Mouse (Mus musculus): ENCODE data around the gene Hcfc1. TPM values are rescaled to one million over a fixed set of nuclear protein-coding genes. Genes with fewer than 3 reads are reported as not detected.
A peak's percentile ranks its signal among the peaks of the same experiment; 100 is the strongest.

Gene Hcfc1
- polyA plus RNA-seq, 1 experiment: 34.3 TPM

DNA sequence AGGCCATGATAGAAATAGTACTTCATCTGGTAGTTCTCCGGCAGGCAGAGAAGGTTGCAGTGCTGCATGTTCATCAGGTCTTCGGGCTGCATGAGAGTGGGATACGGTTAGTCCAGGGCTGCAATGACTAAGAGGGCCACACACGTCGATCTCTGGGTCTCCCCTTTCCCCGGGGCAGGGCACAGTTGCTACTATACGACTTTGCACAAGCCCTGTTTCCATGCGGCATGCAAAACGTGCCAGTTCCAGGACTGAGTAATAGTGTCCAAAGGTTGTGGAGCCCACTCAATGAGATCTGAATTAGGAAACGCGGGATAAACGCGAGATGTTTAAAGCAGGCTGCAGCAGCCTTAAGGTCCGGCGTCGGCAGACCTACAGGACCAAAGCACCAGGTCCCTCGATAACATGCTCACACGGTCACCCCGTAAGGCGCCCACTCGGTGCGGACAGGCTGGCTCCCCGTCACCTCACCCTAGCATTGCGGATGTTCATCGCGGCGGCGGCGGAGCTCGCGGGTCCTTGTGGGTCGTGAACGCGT lies 44.8 kb downstream of the Hcfc1 start:
- peak overlapping the region; percentile 66 for H3K27ac ChIP-seq (ENCODE audit: insufficient read depth, low read depth, low read length)
- DNase-seq: no peak
- under 1% methylated on average over 34 of the region's 34 CpGs for WGBS
- no peaks in the 10 kb centered on the region for H3K36me3 ChIP-seq (ENCODE audit: control insufficient read depth, insufficient read depth, low read length)
- H3K4me1 ChIP-seq (ENCODE audit: control insufficient read depth, insufficient read depth, low read length): 0 out of 2 replicates have a peak, but pooled peaks cover 3% of the 10 kb centered on the region
- no peaks in the 10 kb centered on the region for H3K27me3 ChIP-seq (replicated peaks; ENCODE audit: control insufficient read depth, insufficient read depth, low read length)
- peak overlapping the region; percentile 84 for H3K4me3 ChIP-seq (ENCODE audit: insufficient read depth, low read depth, low read length)
- TF ChIP-seq CTCF (conservative IDR thresholded peaks at IDR 0.05; ENCODE audit: insufficient read depth, insufficient read length, low read depth, low read length) (no peak), POLR2A (IDR thresholded peaks at IDR 0.05; ENCODE audit: low read depth, low read length) (no peak)

DNA sequence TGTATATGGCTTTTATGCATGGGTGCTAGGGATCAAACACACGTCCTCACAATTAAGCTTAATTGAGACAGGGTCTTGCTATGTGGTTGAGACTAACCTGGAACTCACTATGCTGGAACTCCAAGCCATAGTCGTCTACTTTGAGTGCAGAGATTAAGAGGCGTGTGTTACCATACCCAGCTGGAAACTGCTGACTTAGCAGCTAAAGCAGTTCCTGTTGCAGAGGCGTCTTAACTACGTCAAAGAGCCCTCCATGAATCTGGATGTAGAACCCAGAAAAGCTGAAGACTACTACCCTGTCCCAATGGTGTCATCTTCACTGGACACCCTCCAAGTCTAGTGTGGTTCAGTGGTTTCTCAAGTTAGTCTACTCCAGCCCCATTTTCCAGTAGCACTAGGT lies 47.5 kb downstream of the Hcfc1 start:
- DNase-seq: no peak
- H3K4me3 ChIP-seq (ENCODE audit: insufficient read depth, low read depth, low read length): no peak overlapping the region
- WGBS: 72% methylated on average over 5 of the region's 5 CpGs
- H3K27me3 ChIP-seq (replicated peaks; ENCODE audit: control insufficient read depth, insufficient read depth, low read length): no peaks in the 10 kb centered on the region
- H3K27ac ChIP-seq (ENCODE audit: insufficient read depth, low read depth, low read length): no peak overlapping the region
- TF ChIP-seq POLR2A (IDR thresholded peaks at IDR 0.05; ENCODE audit: low read depth, low read length): no peak
- no peak for TF ChIP-seq CTCF (conservative IDR thresholded peaks at IDR 0.05; ENCODE audit: insufficient read depth, insufficient read length, low read depth, low read length)
- peaks cover 8% of the 10 kb centered on the region; the same call in 1 of the 2 replicates for H3K4me1 ChIP-seq (ENCODE audit: control insufficient read depth, insufficient read depth, low read length)
- no peaks in the 10 kb centered on the region for H3K36me3 ChIP-seq (ENCODE audit: control insufficient read depth, insufficient read depth, low read length)

DNA sequence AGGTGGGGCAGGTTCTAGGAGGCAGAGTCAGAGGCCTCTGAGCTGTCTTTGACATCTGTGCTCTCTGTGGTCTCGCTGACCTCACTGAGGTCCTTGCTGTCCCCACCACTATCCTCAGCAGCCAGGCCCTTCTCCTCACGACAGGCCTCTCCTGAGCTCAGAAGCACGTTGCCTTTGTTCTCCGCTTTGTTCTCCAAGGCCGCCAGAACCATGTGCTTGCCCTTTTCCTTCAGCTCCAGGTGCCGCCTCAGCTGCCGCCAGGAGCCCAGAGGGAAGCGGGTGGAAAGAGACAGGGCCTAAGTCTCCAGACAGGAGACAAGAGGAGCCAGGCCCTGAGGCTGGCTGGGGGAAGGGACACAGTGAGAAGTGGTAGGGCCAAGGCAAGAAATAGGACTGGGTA lies 49.2 kb downstream of the Hcfc1 start:
- H3K27ac ChIP-seq (ENCODE audit: insufficient read depth, low read depth, low read length): no peak overlapping the region
- TF ChIP-seq CTCF (conservative IDR thresholded peaks at IDR 0.05; ENCODE audit: insufficient read depth, insufficient read length, low read depth, low read length) (no peak), POLR2A (IDR thresholded peaks at IDR 0.05; ENCODE audit: low read depth, low read length) (no peak)
- WGBS: 84% methylated on average over 8 of the region's 8 CpGs

DNA sequence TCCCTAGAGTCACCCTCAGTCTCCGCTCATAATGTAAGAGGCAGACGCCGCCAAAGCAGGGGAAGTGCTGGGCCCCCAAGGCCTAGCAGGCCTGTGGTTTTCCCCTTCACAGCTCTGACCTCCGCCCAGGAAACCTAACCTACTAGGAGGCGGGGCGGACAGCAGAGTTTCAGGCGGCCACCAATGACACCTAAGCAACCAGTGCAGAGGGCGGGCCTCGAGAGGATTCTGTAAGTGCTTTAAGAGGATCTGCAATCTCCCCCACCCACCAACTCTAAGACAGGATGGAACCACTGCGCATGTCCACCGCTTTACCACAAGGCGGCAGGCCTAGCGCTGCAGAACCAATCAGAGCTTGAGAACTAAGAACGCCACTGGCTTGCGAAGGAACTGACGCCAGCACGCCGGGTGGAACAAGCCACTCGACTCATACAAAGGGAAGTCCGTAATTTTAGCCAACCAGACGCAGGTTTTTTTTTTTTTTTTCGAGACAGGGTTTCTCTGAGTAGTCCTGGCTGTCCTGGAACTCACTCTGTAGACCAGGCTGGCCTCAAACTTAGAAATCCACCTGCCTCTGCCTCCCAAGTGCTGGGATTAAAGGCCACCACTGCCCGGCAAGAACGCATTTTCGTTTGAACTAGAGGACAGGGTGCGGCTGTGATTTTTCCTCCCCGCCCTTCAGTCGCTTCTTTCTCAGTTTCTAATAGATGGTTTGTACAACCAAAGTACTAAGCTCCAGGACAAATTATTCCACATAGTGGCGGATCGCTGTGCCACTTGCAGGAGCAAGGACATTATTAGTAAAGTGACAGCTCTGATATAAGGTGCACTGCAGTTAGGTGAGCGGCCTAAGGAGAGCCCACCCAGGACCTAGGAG lies 51.1 kb downstream of the Hcfc1 start:
- H3K4me3 ChIP-seq (ENCODE audit: insufficient read depth, low read depth, low read length): peak overlapping the region; percentile 36
- no peak for TF ChIP-seq POLR2A (IDR thresholded peaks at IDR 0.05; ENCODE audit: low read depth, low read length)
- peak; percentile 41 for TF ChIP-seq CTCF (conservative IDR thresholded peaks at IDR 0.05; ENCODE audit: insufficient read depth, insufficient read length, low read depth, low read length)
- H3K4me1 ChIP-seq (ENCODE audit: control insufficient read depth, insufficient read depth, low read length): peaks cover 5% of the 10 kb centered on the region; the same call in 1 of the 2 replicates
- 9% methylated on average over 31 of the region's 31 CpGs for WGBS
- peak; percentile 98 for DNase-seq
- H3K36me3 ChIP-seq (ENCODE audit: control insufficient read depth, insufficient read depth, low read length): no peaks in the 10 kb centered on the region
- peak overlapping the region; percentile 82 for H3K27ac ChIP-seq (ENCODE audit: insufficient read depth, low read depth, low read length)
- H3K27me3 ChIP-seq (replicated peaks; ENCODE audit: control insufficient read depth, insufficient read depth, low read length): no peaks in the 10 kb centered on the region

More for the DNA sequence above, 49.2 kb downstream of the Hcfc1 start:
- H3K36me3 ChIP-seq (ENCODE audit: control insufficient read depth, insufficient read depth, low read length): no peaks in the 10 kb centered on the region
- peaks cover 5% of the 10 kb centered on the region; the same call in 1 of the 2 replicates for H3K4me1 ChIP-seq (ENCODE audit: control insufficient read depth, insufficient read depth, low read length)
- DNase-seq: no peak
- H3K4me3 ChIP-seq (ENCODE audit: insufficient read depth, low read depth, low read length): no peak overlapping the region
- H3K27me3 ChIP-seq (replicated peaks; ENCODE audit: control insufficient read depth, insufficient read depth, low read length): no peaks in the 10 kb centered on the region

DNA sequence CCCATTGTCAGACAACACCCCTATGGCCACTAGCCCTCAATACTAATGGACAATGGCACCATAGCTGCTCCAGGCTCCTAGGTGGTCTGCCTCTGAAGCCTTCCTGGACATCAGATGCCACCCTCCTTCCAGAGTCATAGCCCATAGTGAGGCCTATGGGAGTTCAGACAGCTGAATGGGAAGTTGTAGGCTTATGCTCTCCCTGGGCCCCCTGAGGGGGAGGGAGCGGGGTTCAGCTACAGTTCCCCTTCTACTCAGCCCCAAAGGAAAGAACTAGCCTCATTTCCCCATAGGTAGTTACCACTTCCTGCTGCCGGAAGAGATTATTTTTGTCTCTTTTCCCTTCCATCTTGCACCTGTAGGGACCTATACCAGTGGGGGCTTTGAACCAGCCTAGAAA lies 54.6 kb downstream of the Hcfc1 start:
- Histone ChIP-seq H3K4me1 (ENCODE audit: control insufficient read depth, insufficient read depth, low read length) (peaks cover 7% of the 10 kb centered on the region; the same call in 1 of the 2 replicates), H3K27me3 (replicated peaks; ENCODE audit: control insufficient read depth, insufficient read depth, low read length) (no peaks in the 10 kb centered on the region), H3K27ac (ENCODE audit: insufficient read depth, low read depth, low read length) (peak overlapping the region; percentile 64), H3K4me3 (ENCODE audit: insufficient read depth, low read depth, low read length) (no peak overlapping the region), H3K36me3 (ENCODE audit: control insufficient read depth, insufficient read depth, low read length) (no peaks in the 10 kb centered on the region)
- 82% methylated on average over 2 of the region's 2 CpGs for WGBS
- no peak for DNase-seq
- TF ChIP-seq CTCF (conservative IDR thresholded peaks at IDR 0.05; ENCODE audit: insufficient read depth, insufficient read length, low read depth, low read length) (no peak), POLR2A (IDR thresholded peaks at IDR 0.05; ENCODE audit: low read depth, low read length) (no peak)

DNA sequence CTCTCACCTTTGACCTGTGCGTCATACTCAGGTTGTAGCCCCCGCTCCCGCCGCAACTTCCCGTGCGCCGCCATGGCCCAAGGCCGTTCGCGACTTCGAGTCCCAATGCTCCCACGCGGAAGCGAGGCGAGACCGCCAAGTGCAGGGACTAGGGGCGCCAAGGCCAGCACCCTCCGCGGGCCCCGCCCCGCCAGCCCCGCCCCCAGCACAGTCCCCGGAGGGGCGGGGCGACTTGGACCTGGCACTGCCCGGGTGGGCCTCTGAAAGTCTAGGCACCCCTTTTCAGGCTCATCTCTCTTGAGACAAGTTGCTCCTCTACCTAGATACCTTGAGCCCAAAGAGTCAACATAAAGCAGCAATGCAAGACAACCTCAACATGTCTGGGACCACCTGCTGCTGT lies 55.0 kb downstream of the Hcfc1 start:
- TF ChIP-seq CTCF (conservative IDR thresholded peaks at IDR 0.05; ENCODE audit: insufficient read depth, insufficient read length, low read depth, low read length): no peak
- no peak for TF ChIP-seq POLR2A (IDR thresholded peaks at IDR 0.05; ENCODE audit: low read depth, low read length)
- Histone ChIP-seq H3K36me3 (ENCODE audit: control insufficient read depth, insufficient read depth, low read length) (no peaks in the 10 kb centered on the region), H3K4me3 (ENCODE audit: insufficient read depth, low read depth, low read length) (peak overlapping the region; percentile 32; the same call in 1 of the 2 replicates), H3K27me3 (replicated peaks; ENCODE audit: control insufficient read depth, insufficient read depth, low read length) (no peaks in the 10 kb centered on the region), H3K4me1 (ENCODE audit: control insufficient read depth, insufficient read depth, low read length) (peaks cover 7% of the 10 kb centered on the region; the same call in 1 of the 2 replicates), H3K27ac (ENCODE audit: insufficient read depth, low read depth, low read length) (peak overlapping the region; percentile 64)
- 6% methylated on average over 23 of the region's 26 CpGs for WGBS
- DNase-seq: no peak

DNA sequence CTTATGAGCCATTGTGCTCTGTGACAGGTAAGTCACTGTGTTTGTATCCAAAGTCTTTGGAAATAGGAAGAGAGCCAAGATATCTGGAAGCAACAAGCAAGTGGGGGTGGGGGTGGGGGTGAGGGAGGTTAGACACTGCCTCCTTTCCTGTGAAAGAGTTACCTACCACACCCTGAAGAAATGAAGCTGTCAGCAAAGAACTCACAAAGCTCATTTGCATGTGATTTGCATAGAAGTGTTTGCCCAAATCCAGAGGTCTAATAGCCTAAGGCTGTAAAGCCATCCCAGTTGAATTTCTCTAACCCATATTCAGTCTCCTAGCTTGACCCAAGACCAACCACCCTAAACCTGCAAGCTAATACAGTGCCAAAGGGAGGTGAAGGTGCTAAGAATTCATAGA lies 55.7 kb downstream of the Hcfc1 start:
- TF ChIP-seq CTCF (conservative IDR thresholded peaks at IDR 0.05; ENCODE audit: insufficient read depth, insufficient read length, low read depth, low read length) (no peak), POLR2A (IDR thresholded peaks at IDR 0.05; ENCODE audit: low read depth, low read length) (no peak)
- DNase-seq: no peak
- H3K27me3 ChIP-seq (replicated peaks; ENCODE audit: control insufficient read depth, insufficient read depth, low read length): no peaks in the 10 kb centered on the region
- no peak overlapping the region for H3K4me3 ChIP-seq (ENCODE audit: insufficient read depth, low read depth, low read length)
- H3K4me1 ChIP-seq (ENCODE audit: control insufficient read depth, insufficient read depth, low read length): peaks cover 6% of the 10 kb centered on the region; the same call in 1 of the 2 replicates
- peak overlapping the region; percentile 60 for H3K27ac ChIP-seq (ENCODE audit: insufficient read depth, low read depth, low read length)
- no peaks in the 10 kb centered on the region for H3K36me3 ChIP-seq (ENCODE audit: control insufficient read depth, insufficient read depth, low read length)
